Mouse (Mus musculus) fat pad, adult 2 months (tissue): Measurements from ENCODE around the gene Abcc4.
"Not testable (repeated sequence)": the region's sequence is repeated elsewhere in the genome, so short reads cannot be mapped to it uniquely, and the experiment has no call there.

ENCODE experiments used
- DNase-seq: peaks from one replicate; pipeline ENCODE4 v3.0.0-alpha.2; 2011; ENCODE audit warnings: low read depth, low spot score; ENCODE audit errors: extremely low read depth

Gene Abcc4

DNA sequence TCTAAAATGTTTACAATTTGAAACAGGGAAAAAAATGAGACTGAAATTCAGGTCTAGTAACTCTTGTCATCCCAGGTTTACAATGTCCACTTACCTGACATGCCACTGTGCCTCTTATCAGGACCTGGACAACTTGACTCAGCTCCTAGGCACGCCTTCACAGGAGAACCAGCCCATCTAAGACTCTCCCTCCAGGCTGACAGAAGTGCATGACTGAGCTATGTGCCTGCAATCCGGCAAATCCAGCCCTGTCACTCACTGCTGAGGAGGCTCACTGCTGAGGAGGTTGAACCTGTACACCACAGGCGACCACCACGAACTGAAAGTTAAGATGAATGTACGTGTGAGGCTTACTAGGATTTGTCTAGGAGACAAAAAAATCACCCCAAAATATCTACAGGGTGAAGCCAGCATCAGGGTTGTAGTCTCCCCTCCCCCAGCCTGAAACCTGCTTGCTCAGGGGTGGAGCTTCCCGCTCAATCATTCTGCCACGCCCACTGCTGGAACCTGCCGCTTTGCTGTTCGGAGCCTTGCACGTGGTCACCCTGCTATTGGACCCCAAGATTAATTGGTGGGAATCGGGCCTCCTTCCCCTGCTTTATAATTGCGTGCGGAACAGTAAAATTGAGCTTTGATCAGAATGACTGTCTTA lies 63.0 kb downstream of the Abcc4 start:
- DNase-seq, result not testable (repeated sequence)

DNA sequence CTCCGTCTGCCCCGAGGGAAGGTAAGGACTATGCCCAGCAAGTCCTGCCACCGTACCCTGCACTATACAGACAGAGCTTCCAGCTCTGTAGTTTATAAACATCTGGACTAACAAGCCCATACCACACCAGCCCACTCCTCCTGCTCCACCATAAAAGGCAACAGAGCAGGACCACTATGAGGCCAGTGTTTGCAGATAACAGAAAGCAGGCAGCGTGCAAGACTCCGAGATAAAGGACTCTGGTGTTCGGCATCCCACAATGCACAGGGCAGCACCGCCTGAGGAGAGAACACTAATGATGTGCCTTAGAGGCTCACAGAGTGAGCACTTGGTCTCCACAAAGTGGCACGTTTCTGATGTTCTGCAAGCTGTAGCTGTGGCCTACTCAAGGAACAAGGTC lies 63.9 kb downstream of the Abcc4 start:
- DNase-seq, result no peak

DNA sequence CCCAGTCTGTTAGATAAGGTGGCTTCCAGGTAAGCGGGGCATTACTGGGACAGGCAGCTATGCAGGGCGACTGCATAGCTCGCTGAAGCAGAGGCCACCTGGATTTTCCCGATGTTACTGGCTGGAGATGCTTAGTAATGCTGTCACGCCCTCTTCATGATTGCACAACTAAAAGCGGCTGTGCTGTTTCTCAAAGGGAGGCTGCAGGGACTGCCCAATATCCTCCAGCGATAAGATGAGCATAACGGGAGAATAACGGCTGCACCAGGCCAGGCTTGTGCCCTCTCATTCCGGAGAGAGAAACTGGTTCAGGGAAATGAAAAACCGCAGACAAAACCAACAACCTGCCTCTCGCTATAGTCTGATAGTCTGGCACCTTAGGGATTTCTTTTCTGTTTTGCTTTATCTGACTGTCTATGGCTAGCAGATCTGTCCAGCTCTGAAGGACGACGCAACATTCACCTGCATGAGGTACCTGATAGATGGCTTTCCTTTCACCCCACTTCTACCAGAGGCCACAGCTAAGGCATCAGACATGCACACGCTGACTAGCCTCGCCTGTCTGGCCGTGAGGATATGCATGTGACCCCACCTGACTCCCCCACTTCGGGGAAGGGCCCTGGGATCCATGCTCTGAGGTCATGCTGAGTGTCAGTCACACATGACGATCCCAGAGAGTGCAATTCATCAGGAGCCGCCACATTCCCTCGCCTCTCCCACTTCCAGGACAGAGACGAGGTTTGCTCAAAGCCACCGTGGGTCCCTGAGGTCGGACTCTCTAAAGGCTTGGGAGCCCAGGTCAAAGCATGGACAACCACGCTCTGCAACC lies 67.4 kb downstream of the Abcc4 start:
- DNase-seq, result no peak

DNA sequence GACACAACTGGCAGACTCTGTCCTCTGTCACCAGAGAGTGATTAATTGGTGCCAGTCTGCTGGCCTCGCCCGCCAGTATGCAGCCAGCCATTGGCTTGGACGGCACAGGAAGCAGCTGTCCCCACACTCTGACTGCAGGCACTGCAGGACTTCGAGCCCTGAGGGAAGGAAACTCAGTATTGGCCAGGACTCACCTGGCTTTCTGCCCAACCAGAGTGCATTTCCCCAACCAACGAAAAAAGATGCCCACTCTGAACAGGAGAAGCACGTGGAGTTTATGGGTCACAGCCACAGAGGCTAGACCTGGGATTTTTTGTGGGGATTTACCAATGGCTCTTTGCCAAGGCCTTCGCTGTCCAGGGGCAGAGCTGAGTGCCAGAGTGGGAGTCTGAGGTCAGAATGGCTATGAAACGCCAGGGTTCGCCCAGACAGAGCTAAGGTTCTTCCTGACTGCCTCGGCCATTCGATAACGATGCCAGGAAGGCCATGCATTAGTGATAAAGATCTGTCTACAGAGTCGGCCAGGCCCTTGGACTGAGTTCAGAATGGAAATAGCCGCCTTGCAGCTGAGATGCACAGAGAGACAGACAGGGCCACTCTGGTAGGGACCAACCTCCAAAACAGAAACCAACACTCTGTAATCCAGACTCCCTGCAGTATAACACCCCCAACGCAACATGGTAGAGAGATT lies 70.4 kb downstream of the Abcc4 start:
- no peak for DNase-seq

DNA sequence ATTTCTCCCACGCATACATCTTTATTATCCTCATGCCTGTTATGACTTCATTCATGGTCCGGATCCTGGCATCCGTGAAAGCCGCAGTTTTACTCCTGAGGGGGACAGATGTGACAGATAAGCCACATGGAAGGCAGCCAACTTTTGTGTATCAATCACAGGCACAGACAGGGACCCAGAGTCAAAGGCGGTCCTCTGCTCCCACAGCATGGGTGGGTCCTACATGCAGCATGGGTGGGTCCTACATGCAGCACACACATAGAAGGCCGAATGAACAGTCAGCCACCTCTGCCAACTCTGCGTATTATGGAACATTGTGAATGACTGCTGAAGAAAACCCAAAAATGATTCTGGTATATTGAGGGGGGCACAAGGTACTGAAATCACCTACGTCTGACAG lies 76.4 kb downstream of the Abcc4 start:
- no peak for DNase-seq

DNA sequence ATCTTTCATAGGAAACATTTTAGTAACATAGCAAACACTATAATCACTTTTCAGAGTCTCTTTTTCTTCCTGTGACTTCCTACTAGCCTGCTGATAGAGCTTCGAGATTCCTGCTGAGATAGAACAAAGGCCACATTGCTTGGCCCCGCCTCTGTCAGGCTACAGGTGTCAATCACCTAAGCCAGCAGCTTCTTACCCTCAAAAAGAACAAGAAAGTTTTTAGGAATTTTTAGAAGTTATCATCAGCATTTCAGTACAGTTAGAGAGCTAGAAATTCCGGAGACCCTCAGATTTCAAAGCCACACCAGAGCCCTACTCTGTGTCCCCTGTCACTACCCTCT lies 84.6 kb downstream of the Abcc4 start:
- no peak for DNase-seq

DNA sequence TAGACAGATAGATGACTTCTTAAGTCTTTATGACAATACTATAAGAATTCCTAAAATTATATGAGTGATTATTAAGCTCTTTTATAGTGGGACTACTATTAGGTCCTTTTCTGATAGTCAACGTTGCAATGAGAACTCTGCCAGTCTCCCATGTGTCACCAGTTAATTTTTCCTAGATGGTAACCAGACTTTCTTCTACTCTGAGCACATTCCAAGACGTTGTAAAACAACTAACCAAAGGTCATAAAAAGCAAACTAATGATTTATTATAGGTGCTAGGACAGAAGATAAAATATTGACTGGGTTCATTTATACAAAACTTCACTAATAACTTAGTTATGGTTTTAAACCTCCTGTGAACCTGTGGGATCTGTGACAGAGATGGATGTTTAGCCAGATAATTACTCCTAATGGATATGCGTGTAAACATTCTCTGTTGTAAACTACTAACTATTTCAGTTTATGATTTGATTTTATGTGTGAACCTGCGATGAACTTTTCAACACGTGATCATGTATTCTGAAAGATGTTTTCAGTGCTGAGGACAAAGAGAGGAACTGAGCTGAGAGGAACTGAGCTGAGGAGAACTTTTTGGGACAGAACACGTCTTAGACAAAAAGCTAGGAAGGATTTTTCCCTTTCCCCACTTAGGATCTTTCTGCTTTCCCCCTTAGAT lies 85.1 kb downstream of the Abcc4 start:
- DNase-seq, result no peak

DNA sequence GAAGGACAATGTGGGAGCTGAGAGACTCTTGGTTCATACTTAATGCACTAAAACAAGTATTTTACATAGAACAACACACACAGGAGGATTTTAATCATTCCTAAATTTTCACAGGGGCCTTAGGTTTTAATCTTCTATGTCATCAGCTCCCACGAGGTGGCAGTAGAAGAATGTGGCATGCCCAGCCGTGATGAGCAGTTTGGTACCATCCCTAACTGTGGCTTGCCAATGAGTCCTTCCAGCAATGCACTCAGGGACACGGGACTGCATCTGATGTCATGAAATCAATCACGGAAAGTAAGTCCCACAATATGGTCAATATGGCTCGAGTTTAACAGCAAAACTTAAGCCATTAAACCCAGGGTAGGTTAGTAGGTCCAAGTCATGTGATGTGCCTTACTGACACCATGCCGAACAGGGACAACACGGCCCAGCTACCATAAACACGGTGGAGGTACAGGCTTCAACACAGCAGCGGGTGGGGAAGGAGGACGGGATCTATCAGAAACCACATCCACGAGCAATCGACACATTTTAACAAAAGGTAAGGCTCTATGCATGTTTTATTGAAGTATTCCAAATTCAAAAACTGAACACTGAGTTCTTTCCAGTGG lies 89.2 kb downstream of the Abcc4 start:
- DNase-seq, result no peak

DNA sequence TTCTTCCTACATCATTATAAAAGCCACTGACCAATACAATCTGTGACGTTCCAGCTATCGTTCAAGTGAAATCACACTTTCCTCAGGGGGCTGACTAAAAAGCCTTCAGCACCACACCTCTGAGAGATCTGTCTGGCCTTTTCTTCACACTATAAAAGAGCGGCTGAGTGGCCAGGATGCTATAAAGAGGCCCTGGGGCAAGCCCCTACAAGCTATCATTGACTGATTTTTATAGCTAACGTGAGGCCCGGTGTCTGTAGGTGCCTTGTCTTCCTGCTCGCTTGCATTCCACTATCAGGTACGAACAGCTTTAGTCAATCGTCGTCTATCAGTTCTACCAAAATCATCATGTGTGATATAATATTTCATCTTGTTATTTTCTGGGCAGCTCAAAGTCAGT lies 92.3 kb downstream of the Abcc4 start:
- no peak for DNase-seq

DNA sequence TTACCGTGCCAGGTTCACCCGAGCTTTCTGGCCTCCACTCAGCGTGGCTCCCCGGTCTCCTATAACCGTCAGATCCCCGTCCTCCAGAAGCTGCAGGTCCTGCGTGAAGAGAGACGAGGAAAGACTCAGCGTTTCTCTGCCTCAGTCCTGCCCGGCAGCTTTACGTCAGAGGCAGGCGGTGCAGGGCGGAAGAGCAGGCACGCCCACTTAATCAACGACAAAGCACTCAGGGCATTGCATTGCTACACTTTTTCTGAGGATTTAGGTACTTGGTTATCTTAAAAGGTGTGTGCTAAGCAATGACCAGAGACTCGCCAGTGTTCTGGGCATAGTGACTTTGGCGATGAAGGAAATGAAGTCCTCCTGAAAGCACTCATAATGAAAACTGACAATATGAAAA lies 94.3 kb downstream of the Abcc4 start:
- DNase-seq, result no peak

DNA sequence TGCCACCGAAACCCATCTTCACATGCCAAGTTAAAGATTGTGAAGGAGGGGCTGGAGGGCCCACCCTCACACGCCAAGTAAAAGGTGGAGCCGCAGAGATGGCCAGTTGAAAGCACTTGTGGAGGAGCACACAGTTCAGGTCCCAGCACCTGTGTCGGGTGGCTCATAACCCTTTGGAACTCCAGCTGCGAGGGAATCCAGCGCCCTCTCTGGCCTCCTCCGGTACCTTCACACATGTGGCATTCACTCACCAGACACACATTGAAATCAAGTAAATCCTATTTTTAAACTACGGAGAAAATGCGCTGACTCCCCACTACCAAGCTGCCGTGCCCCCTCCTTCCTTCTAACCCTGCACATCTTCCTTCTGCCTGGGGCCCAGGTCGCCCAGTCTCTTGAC lies 95.2 kb downstream of the Abcc4 start:
- DNase-seq, result no peak

DNA sequence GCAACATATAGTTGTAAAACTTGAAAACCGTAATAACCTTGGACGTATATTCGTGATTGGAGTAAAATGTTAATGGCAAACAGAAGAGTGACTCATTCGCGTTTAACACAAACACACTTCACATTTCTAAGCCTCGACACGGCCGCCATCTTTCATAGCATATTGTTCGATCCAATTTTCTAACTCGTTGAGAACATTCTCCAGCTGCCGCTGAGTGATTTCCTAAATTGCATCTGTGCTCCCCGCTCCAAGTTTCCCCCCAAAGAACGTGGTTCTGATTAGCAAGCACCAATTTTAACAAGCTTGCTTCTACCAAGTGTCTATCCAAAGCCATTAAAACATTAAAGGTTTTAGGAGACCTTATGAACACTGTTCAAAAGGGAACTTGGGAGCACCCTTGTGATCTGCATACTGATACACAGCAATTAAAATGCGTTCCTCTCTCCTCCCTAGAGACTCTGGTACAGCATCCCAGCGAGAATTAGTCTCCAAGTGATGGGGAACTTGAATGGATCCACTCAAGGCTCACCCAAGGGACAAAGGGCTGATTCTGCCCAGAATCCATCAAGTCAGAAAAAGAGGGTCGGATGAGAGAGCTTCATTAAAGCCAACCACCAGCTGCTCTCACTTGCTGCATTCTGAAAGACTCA lies 97.1 kb downstream of the Abcc4 start:
- DNase-seq, result no peak

DNA sequence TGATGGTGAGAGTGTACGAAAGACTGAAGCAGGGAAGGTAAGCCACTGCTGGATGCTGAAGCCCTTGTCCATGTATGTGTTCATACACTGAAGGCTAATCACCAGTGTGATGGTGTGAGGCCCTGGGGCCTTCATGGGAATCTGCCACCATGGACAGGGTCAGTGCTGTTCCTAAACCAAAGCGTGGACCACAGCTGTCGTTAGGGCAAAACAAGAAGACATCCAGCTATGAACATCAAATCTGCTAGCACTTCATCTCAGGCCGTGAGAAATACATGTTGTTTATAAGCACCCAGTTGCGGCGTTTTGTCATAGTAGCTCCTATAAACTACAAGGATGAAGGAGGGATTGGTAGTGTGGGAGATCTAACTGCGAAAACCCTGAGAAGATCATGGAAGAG lies 97.7 kb downstream of the Abcc4 start:
- no peak for DNase-seq

DNA sequence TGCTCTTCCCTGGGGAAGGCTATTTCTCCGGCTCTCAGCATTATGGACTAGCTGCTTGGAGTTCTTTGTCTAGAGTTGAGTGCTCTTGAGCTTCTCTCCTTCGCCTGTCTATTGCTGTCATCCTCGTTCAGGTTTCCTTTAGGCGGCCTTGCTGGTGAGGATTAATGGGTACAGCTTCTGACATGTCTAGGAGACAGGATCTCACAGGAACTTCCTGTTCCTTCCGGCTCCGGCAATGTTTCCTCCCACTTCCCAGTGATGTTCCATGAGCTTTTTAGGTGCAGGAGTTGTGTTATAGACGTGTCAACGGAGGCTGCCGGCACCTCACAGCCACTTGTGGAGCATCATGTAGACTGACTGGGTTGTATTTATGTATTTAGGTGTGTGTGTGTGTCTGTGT lies 99.5 kb downstream of the Abcc4 start:
- no peak for DNase-seq

DNA sequence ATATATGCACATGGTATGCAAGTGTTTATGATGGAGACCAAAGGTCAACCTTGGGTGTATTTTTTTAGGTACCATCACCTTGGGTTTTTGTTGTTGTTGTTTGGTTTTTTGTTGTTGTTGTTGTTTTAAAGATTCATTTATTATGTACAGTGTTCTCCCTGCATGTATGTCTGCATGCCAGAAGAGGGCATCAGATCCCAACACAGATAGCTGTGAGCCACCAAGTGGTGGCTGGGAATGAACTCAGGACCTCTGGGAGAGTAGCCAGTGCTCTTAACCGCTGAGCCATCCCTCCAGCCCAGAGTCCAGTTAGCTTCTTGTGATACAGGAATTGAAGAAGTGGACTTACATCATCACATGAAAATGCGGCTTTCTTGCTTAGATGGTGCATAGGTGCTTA lies 101.1 kb downstream of the Abcc4 start:
- no peak for DNase-seq

DNA sequence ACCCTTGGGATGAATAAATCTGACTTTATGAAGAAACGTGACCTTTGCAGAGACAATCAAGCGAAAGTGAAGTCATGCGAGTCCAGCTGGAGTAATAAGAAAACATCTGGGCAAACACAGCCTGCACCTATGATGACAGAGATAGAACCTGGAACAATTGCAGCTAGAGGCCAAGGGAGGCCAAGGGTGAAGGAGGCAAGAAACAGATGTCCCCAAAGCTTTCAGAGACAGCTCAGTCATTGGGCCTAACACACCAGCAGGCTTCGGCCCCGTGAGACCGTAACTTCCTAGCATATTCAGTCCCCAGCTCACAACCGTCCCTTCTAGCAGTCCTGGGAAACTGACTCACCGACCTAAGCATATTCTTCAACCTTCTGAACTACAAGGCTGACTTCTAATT lies 104.0 kb downstream of the Abcc4 start:
- DNase-seq, result no peak

DNA sequence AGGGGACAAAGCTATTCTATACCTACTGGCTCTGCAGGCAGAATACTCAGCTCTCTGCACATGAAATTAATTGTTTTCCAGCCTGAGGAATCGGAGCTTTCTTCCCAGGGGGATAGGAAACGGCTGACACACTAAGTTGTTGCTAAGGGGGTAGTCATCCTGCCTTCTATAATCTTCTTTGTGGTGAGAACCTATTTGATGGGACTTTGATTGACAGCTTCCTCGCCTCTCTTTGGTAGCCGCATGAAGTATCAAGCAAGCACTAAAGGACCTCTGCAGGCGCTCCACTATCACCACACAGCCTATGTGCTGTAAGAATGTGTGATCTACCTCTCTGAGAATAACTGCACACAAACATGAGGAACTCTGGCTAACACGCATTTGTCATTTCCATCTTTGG lies 105.3 kb downstream of the Abcc4 start:
- no peak for DNase-seq

DNA sequence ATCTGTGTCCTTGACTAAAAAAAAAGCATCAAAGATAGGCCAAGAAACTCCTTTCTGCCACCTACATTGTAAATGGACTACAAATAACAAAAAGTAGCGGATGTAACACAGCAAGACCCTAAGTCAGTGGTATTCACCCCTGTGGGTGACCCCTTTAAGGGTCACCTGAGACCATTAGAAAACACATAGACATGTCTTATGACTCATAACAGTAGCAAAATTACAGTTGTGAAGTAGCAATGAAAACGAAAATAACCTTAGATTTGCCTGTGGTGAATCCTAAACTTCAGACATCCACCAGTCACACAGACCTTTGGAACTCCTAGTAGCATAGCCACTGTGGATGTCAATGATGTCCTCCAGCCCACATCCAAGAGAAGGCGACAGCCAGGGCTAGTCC lies 107.3 kb downstream of the Abcc4 start:
- DNase-seq, result no peak

DNA sequence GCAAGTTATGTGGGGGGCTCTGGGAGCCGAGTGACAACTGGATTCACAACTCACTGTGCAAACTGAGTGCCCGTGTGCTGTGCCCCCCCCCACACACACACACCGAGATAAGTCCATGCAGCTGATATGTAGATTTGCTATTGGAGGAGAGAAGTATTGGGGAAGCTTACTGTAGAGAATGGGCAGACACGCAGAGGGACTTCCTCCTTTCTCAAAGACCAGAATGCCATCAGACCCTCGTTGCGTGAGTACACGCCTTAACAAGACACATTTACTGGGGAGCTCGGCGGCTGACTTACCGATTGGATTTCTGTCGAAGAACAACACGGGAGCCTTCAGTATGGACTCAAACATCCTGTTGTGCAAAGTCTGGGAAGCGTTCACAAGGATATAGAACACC lies 111.6 kb downstream of the Abcc4 start:
- no peak for DNase-seq

DNA sequence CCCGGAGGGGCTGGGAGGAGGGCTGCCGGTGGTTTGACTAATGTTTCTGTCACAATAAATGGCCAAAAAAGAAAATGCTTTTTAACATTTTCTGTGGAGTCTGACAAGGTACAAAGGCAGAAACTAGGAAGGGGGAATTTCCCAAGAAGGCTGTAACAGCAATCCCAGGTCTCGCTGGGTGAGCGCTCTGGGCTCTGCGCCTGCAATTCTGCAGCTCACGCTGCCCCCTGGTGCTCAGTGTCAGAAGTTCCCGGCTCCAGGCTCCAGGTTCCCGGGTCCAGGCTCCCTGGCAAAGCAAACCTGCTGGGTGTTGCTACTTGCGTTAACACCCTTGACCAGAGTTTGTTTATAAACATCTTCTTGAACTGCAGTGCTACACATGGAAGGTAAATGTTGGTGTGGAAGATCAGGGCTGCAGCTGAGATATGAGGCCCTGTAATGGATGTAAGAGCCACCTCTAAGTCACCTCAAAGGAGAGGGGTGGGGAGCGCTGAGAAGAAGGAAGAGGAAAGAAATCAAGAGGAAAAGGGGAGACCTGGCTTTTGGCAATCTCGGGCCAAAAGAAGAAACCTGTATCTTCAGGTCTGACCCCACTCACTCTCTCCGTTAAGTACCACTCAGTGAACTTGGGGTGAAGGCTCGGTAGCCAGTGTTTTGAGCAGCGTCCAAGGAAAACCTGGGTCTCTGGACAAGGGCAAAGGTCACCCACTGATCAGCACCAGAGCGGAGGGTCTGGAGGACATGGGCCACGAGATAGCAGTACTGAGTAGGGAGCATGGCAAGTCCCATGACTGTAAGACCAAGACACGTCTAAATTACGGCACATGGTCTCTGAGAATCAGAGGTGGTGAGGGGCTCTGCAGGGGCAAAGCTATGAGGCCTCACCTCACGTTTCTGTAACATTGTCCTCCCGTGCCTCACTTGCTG lies 114.3 kb downstream of the Abcc4 start:
- DNase-seq, result no peak
